ENCODE assay signal across 8 mouse cellular contexts in genomic region chr7:46962806-46963618, GRCm38 (mm10). TPM values are rescaled to one million over a fixed set of nuclear protein-coding genes. Genes with fewer than 3 reads are reported as not detected.
A peak's percentile ranks its signal among the peaks of the same experiment; 100 is the strongest.
DNase-seq lines count a peak whose midpoint lies in the region; ATAC-seq and TF ChIP-seq lines count a peak whose summit lies in the region.

No protein-coding gene starts in this region.

- peak; percentile 80 for DNase-seq in A20 (ENCODE audit: low read depth, low spot score)
- peak; percentile 77 for DNase-seq in adrenal gland, postnatal 14 days
- peak; percentile 50 to 64 for DNase-seq in heart, adult 2 months
- DNase-seq in kidney, adult 18-20 months: peak; percentile 67
- peak; percentile 73 for DNase-seq in limb, embryonic 10.5 days (ENCODE audit: low spot score)
- peak; percentile 22 for DNase-seq in spleen, adult 12 weeks (ENCODE audit: low spot score)

- TF ChIP-seq CTCF in heart, adult 2 months (IDR thresholded peaks at IDR 0.05): peak; percentile 85

- 0 out of 2 replicates have a peak, but pooled peaks have one; percentile 43 for ATAC-seq in embryonic facial prominence, embryonic 12.5 days (ENCODE audit: insufficient number of reproducible peaks, insufficient read depth, low FRiP score, low TSS enrichment)
- peak; percentile 84 for ATAC-seq in midbrain, embryonic 12.5 days (ENCODE audit: low FRiP score, low read depth)

- H3K79me2 ChIP-seq in heart, adult 2 months (replicated peaks; ENCODE audit: control insufficient read depth, insufficient read depth, low read length): no peaks in the 10 kb centered on the region

- peaks cover 4% of the 10 kb centered on the region; the same call in 1 of the 2 replicates for H3K27me3 ChIP-seq in embryonic facial prominence, embryonic 12.5 days
- no peaks in the 10 kb centered on the region for H3K27me3 ChIP-seq in heart, adult 2 months (ENCODE audit: control insufficient read depth, insufficient read depth, low read length)
- H3K27me3 ChIP-seq in limb, embryonic 10.5 days (ENCODE audit: low read depth, poor library complexity, severe bottlenecking): peaks cover 24% of the 10 kb centered on the region
- H3K27me3 ChIP-seq in midbrain, embryonic 12.5 days: peaks cover 13% of the 10 kb centered on the region

- TF ChIP-seq EP300 in heart, adult 2 months (IDR thresholded peaks at IDR 0.05; ENCODE audit: insufficient read depth, low read depth, low read length): peak; percentile 41; the same call in 1 of the 2 replicates

- H3K9ac ChIP-seq in embryonic facial prominence, embryonic 12.5 days: no peak overlapping the region
- H3K9ac ChIP-seq in heart, adult 2 months (ENCODE audit: low read depth, low read length): peak overlapping the region; percentile 47
- no peak overlapping the region for H3K9ac ChIP-seq in midbrain, embryonic 12.5 days (replicated peaks)

- 0 out of 2 replicates have a peak, but pooled peaks cover 3% of the 10 kb centered on the region for H3K4me1 ChIP-seq in embryonic facial prominence, embryonic 12.5 days
- peaks cover 4% of the 10 kb centered on the region; the same call in 1 of the 2 replicates for H3K4me1 ChIP-seq in heart, adult 2 months (ENCODE audit: control insufficient read depth, insufficient read depth, low read length)
- peaks cover 4% of the 10 kb centered on the region; the same call in 1 of the 2 replicates for H3K4me1 ChIP-seq in limb, embryonic 10.5 days
- peaks cover 8% of the 10 kb centered on the region; the same call in 1 of the 2 replicates for H3K4me1 ChIP-seq in midbrain, embryonic 12.5 days

- no peak overlapping the region for H3K4me3 ChIP-seq in embryonic facial prominence, embryonic 12.5 days
- H3K4me3 ChIP-seq in heart, adult 2 months: no peak overlapping the region
- H3K4me3 ChIP-seq in limb, embryonic 10.5 days: no peak overlapping the region
- H3K4me3 ChIP-seq in midbrain, embryonic 12.5 days: no peak overlapping the region

- no peak overlapping the region for H3K4me2 ChIP-seq in embryonic facial prominence, embryonic 12.5 days (replicated peaks)
- no peak overlapping the region for H3K4me2 ChIP-seq in midbrain, embryonic 12.5 days (replicated peaks)

- WGBS in embryonic facial prominence, embryonic 12.5 days: 0% methylated on average over 9 of the region's 9 CpGs
- WGBS in heart, adult 2 months: under 1% methylated on average over 9 of the region's 9 CpGs
- 1% methylated on average over 9 of the region's 9 CpGs for WGBS in limb, embryonic 10.5 days
- 0% methylated on average over 9 of the region's 9 CpGs for WGBS in midbrain, embryonic 12.5 days

- H3K27ac ChIP-seq in embryonic facial prominence, embryonic 12.5 days: no peak overlapping the region
- peak overlapping the region; percentile 44 for H3K27ac ChIP-seq in heart, adult 2 months
- H3K27ac ChIP-seq in limb, embryonic 10.5 days: peak overlapping the region; percentile 65
- no peak overlapping the region for H3K27ac ChIP-seq in midbrain, embryonic 12.5 days (replicated peaks)

- intact Hi-C loops in heart, adult 2 months (cut with DNase I): loop anchor here (1.0 to 2.0 kb wide), 3 partner anchors 52 to 187 kb away; no protein-coding TSS in a partner anchor

- no peaks in the 10 kb centered on the region for H3K36me3 ChIP-seq in embryonic facial prominence, embryonic 12.5 days
- H3K36me3 ChIP-seq in heart, adult 2 months (ENCODE audit: control insufficient read depth, insufficient read depth, low read length): no peaks in the 10 kb centered on the region
- H3K36me3 ChIP-seq in limb, embryonic 10.5 days: no peaks in the 10 kb centered on the region
- no peaks in the 10 kb centered on the region for H3K36me3 ChIP-seq in midbrain, embryonic 12.5 days

- no peaks in the 10 kb centered on the region for H3K9me3 ChIP-seq in embryonic facial prominence, embryonic 12.5 days
- no peaks in the 10 kb centered on the region for H3K9me3 ChIP-seq in limb, embryonic 10.5 days (replicated peaks)
- H3K9me3 ChIP-seq in midbrain, embryonic 12.5 days: no peaks in the 10 kb centered on the region

- TF ChIP-seq POLR2A in heart, adult 2 months (IDR thresholded peaks at IDR 0.05; ENCODE audit: insufficient read depth, low read depth, low read length): no peak

RNA-seq across cellular contexts. Expression of gene Uevld, which starts 4.7 kb away (rescaled TPM):
- total RNA-seq in adrenal gland, postnatal 14 days (2021): 16.7 and 20.1 TPM in 2 replicates
- 11.1 and 13.0 TPM in 2 replicates for polyA plus RNA-seq in embryonic facial prominence, embryonic 12.5 days (2016; fragmentation: Nextera tagmentation; extraction: Ambion mirVana)
- 10 to 100 TPM in 1 of 2 experiments, 1 to 10 TPM in 1; 9.0 to 10.3 TPM for total RNA-seq in heart, adult 2 months (2021)
- 2.9 and 5.0 TPM in 2 replicates for polyA plus RNA-seq in heart, adult 2 months (2012; rRNA removed)
- 11.7 and 12.1 TPM in 2 replicates for polyA plus RNA-seq in limb, embryonic 10.5 days (2016; fragmentation: Nextera tagmentation; extraction: Ambion mirVana)
- polyA plus RNA-seq in midbrain, embryonic 12.5 days (2016; fragmentation: Nextera tagmentation; extraction: Ambion mirVana): 11.8 and 12.1 TPM in 2 replicates

RNA-seq across cellular contexts. Expression of gene Gm9999, which starts 20.4 kb away (rescaled TPM):
- not detected in 2 replicates for total RNA-seq in adrenal gland, postnatal 14 days (2021)
- not detected in 2 replicates for polyA plus RNA-seq in embryonic facial prominence, embryonic 12.5 days (2016; fragmentation: Nextera tagmentation; extraction: Ambion mirVana)
- not detected for total RNA-seq in heart, adult 2 months (2021)
- polyA plus RNA-seq in heart, adult 2 months (2012; rRNA removed): 1.1 TPM in 1 of 2 replicates, not detected in the other
- not detected in 2 replicates for polyA plus RNA-seq in limb, embryonic 10.5 days (2016; fragmentation: Nextera tagmentation; extraction: Ambion mirVana)
- not detected in 2 replicates for polyA plus RNA-seq in midbrain, embryonic 12.5 days (2016; fragmentation: Nextera tagmentation; extraction: Ambion mirVana)

RNA-seq across cellular contexts. Expression of gene Tsg101, which starts 43.2 kb away (rescaled TPM):
- total RNA-seq in adrenal gland, postnatal 14 days (2021): 90.5 and 92.7 TPM in 2 replicates
- polyA plus RNA-seq in embryonic facial prominence, embryonic 12.5 days (2016; fragmentation: Nextera tagmentation; extraction: Ambion mirVana): 210 and 232 TPM in 2 replicates
- total RNA-seq in heart, adult 2 months (2021): 10 to 100 TPM; 56.5 to 62.5 TPM
- polyA plus RNA-seq in heart, adult 2 months (2012; rRNA removed): 64.3 and 97.0 TPM in 2 replicates
- 236 and 252 TPM in 2 replicates for polyA plus RNA-seq in limb, embryonic 10.5 days (2016; fragmentation: Nextera tagmentation; extraction: Ambion mirVana)
- 318 and 322 TPM in 2 replicates for polyA plus RNA-seq in midbrain, embryonic 12.5 days (2016; fragmentation: Nextera tagmentation; extraction: Ambion mirVana)

RNA-seq across cellular contexts. Expression of gene Spty2d1, which starts 45.2 kb away (rescaled TPM):
- 17.5 and 20.0 TPM in 2 replicates for total RNA-seq in adrenal gland, postnatal 14 days (2021)
- 16.6 and 18.1 TPM in 2 replicates for polyA plus RNA-seq in embryonic facial prominence, embryonic 12.5 days (2016; fragmentation: Nextera tagmentation; extraction: Ambion mirVana)
- total RNA-seq in heart, adult 2 months (2021): 1 to 10 TPM; 6.9 to 8.5 TPM
- polyA plus RNA-seq in heart, adult 2 months (2012; rRNA removed): 2.7 and 4.3 TPM in 2 replicates
- 11.2 and 11.9 TPM in 2 replicates for polyA plus RNA-seq in limb, embryonic 10.5 days (2016; fragmentation: Nextera tagmentation; extraction: Ambion mirVana)
- polyA plus RNA-seq in midbrain, embryonic 12.5 days (2016; fragmentation: Nextera tagmentation; extraction: Ambion mirVana): 13.1 and 14.0 TPM in 2 replicates

Comparison
In these comparisons a context has a peak if more than half of its experiments do, and no peak if none do; other contexts are left out.
1. DNase-seq: peak in every context shown above with its lines; median percentile 80 in A20; 77 in adrenal gland, postnatal 14 days; 73 in limb, embryonic 10.5 days; 67 in kidney, adult 18-20 months; 57 in heart, adult 2 months; 22 in spleen, adult 12 weeks.
2. H3K27ac ChIP-seq: peak in heart, adult 2 months (single experiment) and limb, embryonic 10.5 days (single experiment); none in embryonic facial prominence, embryonic 12.5 days (single experiment) and midbrain, embryonic 12.5 days (single experiment).